Comparison of ENCODE assay signal across 1 mouse cellular context in the genomic region with DNA sequence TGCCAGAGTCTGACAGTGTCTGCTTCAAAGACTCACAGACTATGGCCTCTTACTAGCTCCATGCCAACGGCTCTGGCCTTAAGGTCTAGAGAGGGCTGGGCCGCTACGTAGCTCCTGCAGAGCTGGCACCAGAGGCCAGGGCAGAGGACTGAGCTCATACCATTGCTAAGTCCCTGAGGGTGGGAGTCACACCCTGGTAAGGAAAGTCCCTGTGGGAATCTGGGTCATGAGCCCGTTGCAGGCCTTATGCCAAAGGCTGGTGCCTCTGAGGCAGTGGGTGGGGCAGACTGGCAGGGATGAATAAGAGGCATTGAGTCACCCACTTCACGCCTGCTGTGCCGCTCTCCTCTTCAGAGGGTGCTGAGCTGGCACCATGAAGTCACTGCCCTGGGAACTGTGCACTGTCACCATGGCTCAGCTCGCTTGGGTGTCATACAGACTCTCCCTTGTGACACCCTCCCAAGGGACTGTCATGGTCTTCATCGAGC.
TF ChIP-seq lines count a peak whose summit lies in the region.

No protein-coding gene starts in this region.

TF ChIP-seq in myocyte, 11 proteins besides CTCF, POLR2A, EP300 and RAD21:
- TF ChIP-seq REST (IDR thresholded peaks at IDR 0.05; ENCODE audit: insufficient read depth, insufficient read length): peak; percentile 79
- TF ChIP-seq TCF3 (IDR thresholded peaks at IDR 0.05; ENCODE audit: insufficient read length, low read depth): no peak
- peak in 2 of 3 experiments; percentile 2 to 69 for TF ChIP-seq MYOD1 (IDR thresholded peaks at IDR 0.05; ENCODE audit: control insufficient read depth in 1 of 3, insufficient read length in 2 of 3, low read depth in 2 of 3)
- no peak for TF ChIP-seq USF1 (IDR thresholded peaks at IDR 0.05; ENCODE audit: low read depth)
- TF ChIP-seq MYOG (IDR thresholded peaks at IDR 0.05; ENCODE audit: control insufficient read depth in 1 of 3, insufficient read depth in 1 of 3, insufficient read length in 2 of 3, low read depth in 2 of 3): peak in 2 of 3 experiments; percentile 11 to 63
- peak; percentile 59 for TF ChIP-seq SRF (IDR thresholded peaks at IDR 0.05; ENCODE audit: control insufficient read depth, insufficient read length, low read depth)
